Mouse (Mus musculus): ENCODE results near the gene Exosc5. TPM values are rescaled to one million over a fixed set of nuclear protein-coding genes. Genes with fewer than 3 reads are reported as not detected.

Gene Exosc5
- polyA plus RNA-seq (2015; fragmentation: Nextera tagmentation; extraction: Ambion mirVana) = 44.5 and 49.2 TPM in 2 replicates

DNA sequence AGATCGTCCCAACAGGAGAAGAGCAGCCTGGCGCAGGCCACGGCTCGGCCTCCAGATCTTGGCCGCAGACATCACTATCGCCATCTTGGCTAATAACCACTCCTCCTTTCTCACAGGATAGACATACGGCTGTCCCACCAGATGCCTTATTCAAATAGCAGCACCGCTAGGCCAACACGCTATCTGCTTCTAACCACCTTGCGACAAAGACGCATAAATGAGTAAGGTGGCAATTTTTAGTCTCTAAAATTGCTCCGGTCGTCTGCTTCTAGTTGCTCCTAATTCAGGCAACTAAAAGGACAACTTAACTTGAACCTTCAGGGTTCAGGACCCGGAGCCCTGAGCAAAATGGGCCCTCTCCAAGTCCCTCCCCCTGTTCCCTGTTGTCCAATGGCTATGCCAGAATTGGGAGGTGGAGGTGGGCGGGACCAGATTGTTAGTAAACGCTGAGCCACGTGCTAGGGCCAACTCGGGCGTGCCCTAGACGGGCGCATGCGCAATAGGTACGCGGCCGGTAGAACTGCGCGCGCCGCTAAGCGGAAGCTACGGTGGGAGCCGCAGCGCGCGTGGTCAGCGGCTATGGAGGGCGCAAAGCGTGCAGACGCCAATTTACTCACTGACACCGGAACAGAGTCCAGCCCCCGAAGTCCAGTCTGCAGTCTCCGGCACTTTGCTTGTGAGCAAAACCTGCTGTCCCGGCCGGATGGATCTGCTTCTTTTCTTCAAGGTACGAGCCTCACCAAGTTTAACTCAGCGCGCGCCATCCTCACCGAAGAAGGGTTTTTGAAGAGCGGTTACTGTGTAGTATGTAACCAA, at the start of gene Exosc5, which contains the start of gene Bckdha:
Gene Exosc5, plus strand, starts transcription at position 508 of the 816 bp plus-strand sequence.
Gene Bckdha, minus strand, starts transcription at position 325 of the 816 bp plus-strand sequence.
- ATAC-seq = peak; percentile 89
- Histone ChIP-seq H3K4me3 (ENCODE audit: low read depth, low read length) (peak within 1 kb of the TSS; percentile 79), H3K4me1 (ENCODE audit: insufficient read depth) (peaks cover 19% of the 10 kb centered on the region), H3K4me2 (ENCODE audit: low read depth, low read length) (peak within 1 kb of the TSS; percentile 96), H3K9ac (replicated peaks) (peak within 1 kb of the TSS; percentile 75), H3K27ac (ENCODE audit: low read depth) (peak within 1 kb of the TSS; percentile 85), H3K36me3 (replicated peaks; ENCODE audit: insufficient read depth, low read length) (peaks cover 3% of the 10 kb centered on the region; the same call in 1 of the 2 replicates), H3K27me3 (ENCODE audit: insufficient read depth, low read length) (no peaks in the 10 kb centered on the region), H3K9me3 (ENCODE audit: low read length) (no peaks in the 10 kb centered on the region)
- TF ChIP-seq EP300 (IDR thresholded peaks at IDR 0.05; ENCODE audit: low read depth) = peak; percentile 95
- no peak for TF ChIP-seq CTCF (IDR thresholded peaks at IDR 0.05; ENCODE audit: low read depth)
- peak; percentile 98 for DNase-seq
- WGBS (ENCODE audit: insufficient replicate concordance) = under 1% methylated on average over 50 of the region's 50 CpGs

DNA sequence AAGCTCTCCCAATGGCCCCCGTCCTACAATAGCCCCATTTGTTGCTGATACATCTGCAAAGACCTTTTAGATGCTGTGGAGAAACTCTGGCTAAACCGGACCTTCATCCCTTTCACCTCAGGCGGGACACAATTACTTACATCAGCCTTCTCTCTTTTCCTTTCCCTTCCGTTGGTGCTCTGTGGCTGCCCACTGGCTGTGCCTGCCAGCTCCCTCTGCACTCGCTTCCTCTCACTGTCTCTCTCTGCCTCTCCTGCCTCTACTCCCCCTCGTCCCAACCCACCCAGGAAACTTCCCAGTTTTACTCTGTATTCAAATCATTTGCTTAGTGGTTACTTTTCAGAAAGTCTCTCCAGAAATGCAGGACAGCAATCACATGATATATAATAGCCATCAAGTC, 48.9 kb upstream of the Exosc5 start:
- no peak for DNase-seq

DNA sequence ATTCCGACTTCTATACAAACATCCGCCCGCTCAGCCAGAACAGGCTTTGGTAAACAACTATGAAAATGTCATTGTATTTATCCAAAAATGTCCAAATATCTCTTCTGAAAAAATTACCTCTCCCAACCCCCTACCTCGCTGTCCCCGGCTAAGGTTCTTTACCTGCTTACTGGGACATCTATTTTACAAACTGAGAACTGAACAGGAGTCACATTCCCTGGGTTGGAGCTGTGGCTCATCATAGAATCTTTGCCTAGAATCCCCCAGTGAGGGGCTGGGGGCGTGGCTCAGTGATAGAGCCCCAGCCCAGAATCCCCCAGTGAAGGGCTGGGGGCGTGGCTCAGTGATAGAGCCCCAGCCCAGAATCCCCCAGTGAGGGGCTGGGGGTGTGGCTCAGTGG, 47.5 kb upstream of the Exosc5 start:
- WGBS (ENCODE audit: insufficient replicate concordance) = 58% methylated on average over 7 of the region's 7 CpGs
- no peak for DNase-seq
- H3K4me2 ChIP-seq (ENCODE audit: low read depth, low read length) = no peak overlapping the region

More for the DNA sequence above, 48.9 kb upstream of the Exosc5 start:
- Histone ChIP-seq H3K4me2 (ENCODE audit: low read depth, low read length) (no peak overlapping the region), H3K4me3 (ENCODE audit: low read depth, low read length) (no peak overlapping the region), H3K36me3 (replicated peaks; ENCODE audit: insufficient read depth, low read length) (no peaks in the 10 kb centered on the region), H3K9me3 (ENCODE audit: low read length) (no peaks in the 10 kb centered on the region), H3K27ac (ENCODE audit: low read depth) (no peak overlapping the region), H3K27me3 (ENCODE audit: insufficient read depth, low read length) (no peaks in the 10 kb centered on the region), H3K4me1 (ENCODE audit: insufficient read depth) (0 out of 2 replicates have a peak, but pooled peaks cover 7% of the 10 kb centered on the region), H3K9ac (replicated peaks) (no peak overlapping the region)
- ATAC-seq = no peak
- 29% methylated on average over 6 of the region's 6 CpGs for WGBS (ENCODE audit: insufficient replicate concordance)
- TF ChIP-seq CTCF (IDR thresholded peaks at IDR 0.05; ENCODE audit: low read depth) (no peak), EP300 (IDR thresholded peaks at IDR 0.05; ENCODE audit: low read depth) (no peak)

DNA sequence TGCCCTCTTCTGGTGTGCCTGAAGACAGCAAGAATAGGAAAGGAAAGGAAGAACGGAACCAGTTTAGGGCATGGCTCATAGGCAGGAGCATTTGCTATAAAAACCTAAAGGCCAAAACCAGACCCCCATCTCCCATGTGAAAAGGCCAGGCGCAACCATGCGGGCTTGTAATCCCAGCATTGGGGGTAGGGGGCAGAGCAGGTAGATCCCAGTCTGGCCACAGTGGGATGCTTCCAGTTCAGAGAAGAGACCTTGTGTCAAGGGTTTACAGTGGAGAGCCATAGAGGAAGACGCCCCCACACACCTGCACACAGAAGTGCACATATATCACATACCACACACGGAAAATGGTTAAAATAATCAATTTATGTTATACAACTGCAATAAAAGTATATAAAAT, 44.9 kb upstream of the Exosc5 start:
- H3K4me3 ChIP-seq (ENCODE audit: low read depth, low read length) = no peak overlapping the region
- 86% methylated on average over 5 of the region's 5 CpGs for WGBS (ENCODE audit: insufficient replicate concordance)
- no peak for DNase-seq
- ATAC-seq = no peak
- no peak overlapping the region for H3K9ac ChIP-seq (replicated peaks)
- H3K27ac ChIP-seq (ENCODE audit: low read depth) = no peak overlapping the region
- H3K4me2 ChIP-seq (ENCODE audit: low read depth, low read length) = no peak overlapping the region
- 0 out of 2 replicates have a peak, but pooled peaks cover 2% of the 10 kb centered on the region for H3K4me1 ChIP-seq (ENCODE audit: insufficient read depth)
- no peaks in the 10 kb centered on the region for H3K36me3 ChIP-seq (replicated peaks; ENCODE audit: insufficient read depth, low read length)
- no peaks in the 10 kb centered on the region for H3K9me3 ChIP-seq (ENCODE audit: low read length)
- no peaks in the 10 kb centered on the region for H3K27me3 ChIP-seq (ENCODE audit: insufficient read depth, low read length)
- no peak for TF ChIP-seq CTCF (IDR thresholded peaks at IDR 0.05; ENCODE audit: low read depth)

More for the DNA sequence above, 47.5 kb upstream of the Exosc5 start:
- no peak for TF ChIP-seq CTCF (IDR thresholded peaks at IDR 0.05; ENCODE audit: low read depth)
- TF ChIP-seq EP300 (IDR thresholded peaks at IDR 0.05; ENCODE audit: low read depth) = no peak
- H3K27ac ChIP-seq (ENCODE audit: low read depth) = no peak overlapping the region
- H3K4me1 ChIP-seq (ENCODE audit: insufficient read depth) = 0 out of 2 replicates have a peak, but pooled peaks cover 9% of the 10 kb centered on the region
- H3K9ac ChIP-seq (replicated peaks) = no peak overlapping the region
- no peaks in the 10 kb centered on the region for H3K27me3 ChIP-seq (ENCODE audit: insufficient read depth, low read length)
- no peaks in the 10 kb centered on the region for H3K36me3 ChIP-seq (replicated peaks; ENCODE audit: insufficient read depth, low read length)
- no peaks in the 10 kb centered on the region for H3K9me3 ChIP-seq (ENCODE audit: low read length)
- ATAC-seq = no peak
- no peak overlapping the region for H3K4me3 ChIP-seq (ENCODE audit: low read depth, low read length)

DNA sequence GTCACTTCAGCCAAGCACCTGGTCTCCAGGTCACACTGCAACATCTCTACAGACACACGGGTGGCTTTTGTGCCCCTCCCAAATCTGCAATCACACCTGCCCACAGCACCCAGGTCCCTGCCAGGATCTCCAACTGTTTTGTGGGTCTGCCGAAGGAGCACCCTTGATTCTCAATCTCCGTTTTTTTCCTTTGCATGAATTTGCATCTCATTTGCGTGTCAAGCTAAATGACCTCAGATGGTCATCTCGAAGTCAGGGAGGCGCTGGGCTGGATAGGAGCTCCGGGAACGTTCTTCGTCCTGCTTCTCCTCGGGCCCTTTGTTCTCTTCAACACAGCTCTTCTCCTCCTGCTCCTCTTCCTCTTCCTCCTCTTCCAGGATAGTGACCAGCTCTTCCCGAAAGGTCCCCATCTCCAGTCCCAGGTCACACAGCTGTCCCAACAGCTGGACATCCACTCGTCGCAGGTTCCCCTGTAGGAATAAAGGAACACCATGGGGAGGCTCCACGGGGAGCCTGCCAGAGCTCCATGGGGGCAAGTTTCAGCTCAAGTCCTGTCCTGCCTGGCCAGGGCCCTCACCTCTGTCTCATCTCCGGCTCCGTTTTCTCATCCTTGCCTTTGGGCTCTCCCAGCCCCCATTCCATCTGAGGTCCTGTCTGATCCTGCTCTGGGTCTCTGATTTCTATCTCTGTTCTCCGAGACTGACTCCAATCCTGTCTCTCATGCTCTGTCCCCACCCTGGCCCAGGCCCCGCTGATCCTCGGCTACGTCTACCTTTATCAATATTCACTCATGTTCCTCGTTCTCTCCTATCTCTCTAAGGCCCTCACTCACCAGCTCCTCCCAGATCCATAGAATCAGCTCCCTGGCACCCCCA, 43.9 kb upstream of the Exosc5 start:
- H3K27me3 ChIP-seq (ENCODE audit: insufficient read depth, low read length) = no peaks in the 10 kb centered on the region
- H3K4me1 ChIP-seq (ENCODE audit: insufficient read depth) = peaks cover 7% of the 10 kb centered on the region; the same call in 1 of the 2 replicates
- ATAC-seq (no peak), DNase-seq (no peak)
- no peak overlapping the region for H3K4me3 ChIP-seq (ENCODE audit: low read depth, low read length)
- H3K4me2 ChIP-seq (ENCODE audit: low read depth, low read length) = no peak overlapping the region
- TF ChIP-seq CTCF (IDR thresholded peaks at IDR 0.05; ENCODE audit: low read depth) = no peak
- no peak for TF ChIP-seq EP300 (IDR thresholded peaks at IDR 0.05; ENCODE audit: low read depth)
- H3K9me3 ChIP-seq (ENCODE audit: low read length) = no peaks in the 10 kb centered on the region
- WGBS (ENCODE audit: insufficient replicate concordance) = 67% methylated on average over 21 of the region's 21 CpGs
- no peak overlapping the region for H3K9ac ChIP-seq (replicated peaks)
- no peaks in the 10 kb centered on the region for H3K36me3 ChIP-seq (replicated peaks; ENCODE audit: insufficient read depth, low read length)
- no peak overlapping the region for H3K27ac ChIP-seq (ENCODE audit: low read depth)

DNA sequence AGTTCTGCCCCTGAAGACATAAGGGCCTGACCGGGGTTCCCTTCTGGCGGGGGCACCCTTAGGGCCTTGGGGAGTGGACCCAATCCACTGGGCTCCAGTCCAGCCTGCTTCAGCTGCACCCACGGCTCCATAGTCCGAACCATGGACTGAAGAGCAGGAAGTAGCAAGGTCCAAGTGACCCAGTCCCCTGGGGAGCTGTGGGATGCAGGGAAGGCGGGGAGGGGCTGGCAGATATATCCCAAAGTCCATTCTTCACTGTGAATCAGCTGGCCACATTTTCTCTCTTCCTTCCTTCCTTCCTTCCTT, 43.3 kb upstream of the Exosc5 start, which contains the start of gene Erich4:
Gene Erich4, minus strand, starts transcription at position 187 of the 306 bp plus-strand sequence.
- H3K9ac ChIP-seq (replicated peaks) = no peak within 1 kb of the TSS
- H3K4me2 ChIP-seq (ENCODE audit: low read depth, low read length) = no peak within 1 kb of the TSS
- H3K27me3 ChIP-seq (ENCODE audit: insufficient read depth, low read length) = no peaks in the 10 kb centered on the region
- H3K4me1 ChIP-seq (ENCODE audit: insufficient read depth) = peaks cover 7% of the 10 kb centered on the region; the same call in 1 of the 2 replicates
- no peak within 1 kb of the TSS for H3K27ac ChIP-seq (ENCODE audit: low read depth)
- H3K9me3 ChIP-seq (ENCODE audit: low read length) = no peaks in the 10 kb centered on the region
- H3K36me3 ChIP-seq (replicated peaks; ENCODE audit: insufficient read depth, low read length) = no peaks in the 10 kb centered on the region
- no peak for ATAC-seq
- TF ChIP-seq EP300 (IDR thresholded peaks at IDR 0.05; ENCODE audit: low read depth) = no peak
- TF ChIP-seq CTCF (IDR thresholded peaks at IDR 0.05; ENCODE audit: low read depth) = no peak
- 58% methylated on average over 5 of the region's 5 CpGs for WGBS (ENCODE audit: insufficient replicate concordance)
- no peak for DNase-seq
- no peak within 1 kb of the TSS for H3K4me3 ChIP-seq (ENCODE audit: low read depth, low read length)

Measured in liver, postnatal 0 days (tissue).